Mouse (Mus musculus) liver, adult 2 months (tissue): ENCODE results near the gene Kif18b.

ENCODE experiments used
- CTCF ChIP-seq: fragments of 200-500 bp; IDR thresholded peaks from 2 replicates; pipeline ENCODE4 v1.5.1; 2011; ENCODE audit warnings: low read depth, low read length, control low read depth
- POLR2A ChIP-seq: fragments of 200-500 bp; IDR thresholded peaks from 2 replicates; pipeline ENCODE4 v1.6.1; 2011; ENCODE audit warnings: low read length, control low read depth; ENCODE audit not compliant: insufficient read depth; ENCODE audit errors: extremely low read depth

DNA sequence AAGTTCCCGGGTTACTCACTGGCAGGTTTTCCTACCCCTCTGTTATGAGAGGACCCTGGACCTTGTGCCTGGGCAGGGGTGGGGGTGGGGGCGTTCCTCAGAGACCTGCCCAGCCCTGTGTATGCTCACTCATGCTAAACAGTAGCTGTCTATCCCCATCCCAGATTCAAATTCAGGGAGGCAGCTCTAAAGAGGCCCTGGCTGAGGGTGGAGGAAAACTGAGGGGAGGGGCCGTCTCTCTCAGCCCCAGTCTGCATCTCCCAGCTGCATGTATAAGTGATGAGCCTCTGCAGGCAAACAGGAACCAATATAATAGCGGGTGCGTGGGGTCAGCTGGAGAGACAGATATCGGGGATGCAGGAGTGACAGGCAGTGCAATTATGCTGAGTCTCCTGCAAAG, 28.0 kb upstream of the Kif18b start:
- TF ChIP-seq CTCF (no peak), POLR2A (no peak)
